Mouse (Mus musculus): ENCODE measurements around the gene Egr4.

Egr4 gene

GRCm38 (mm10) chr6:85496976-85497375 is 16.4 kb downstream of the Egr4 start:
- no peak for DNase-seq (ENCODE audit: low read depth, low spot score)

GRCm38 (mm10) chr6:85491606-85492005 is 21.8 kb downstream of the Egr4 start:
- DNase-seq (ENCODE audit: low read depth, low spot score) = no peak

GRCm38 (mm10) chr6:85490252-85490651 is 23.1 kb downstream of the Egr4 start:
- no peak for DNase-seq (ENCODE audit: low read depth, low spot score)

- no peak for DNase-seq (ENCODE audit: low read depth, low spot score)
Measured at GRCm38 (mm10) chr6:85489717-85490116, 23.7 kb downstream of the Egr4 start.

- no peak for DNase-seq (ENCODE audit: low read depth, low spot score)
Measured at GRCm38 (mm10) chr6:85488510-85488909, 24.9 kb downstream of the Egr4 start.

GRCm38 (mm10) chr6:85485738-85486137 is 27.7 kb downstream of the Egr4 start:
- DNase-seq (ENCODE audit: low read depth, low spot score) = no peak

GRCm38 (mm10) chr6:85483843-85484721 is 29.3 kb downstream of the Egr4 start:
- DNase-seq (ENCODE audit: low read depth, low spot score) = no peak

- DNase-seq (ENCODE audit: low read depth, low spot score) = no peak
Measured at GRCm38 (mm10) chr6:85480685-85481084, 32.7 kb downstream of the Egr4 start.

GRCm38 (mm10) chr6:85479979-85480378 is 33.4 kb downstream of the Egr4 start:
- DNase-seq (ENCODE audit: low read depth, low spot score) = no peak

- no peak for DNase-seq (ENCODE audit: low read depth, low spot score)
Measured at GRCm38 (mm10) chr6:85478416-85478815, 35.0 kb downstream of the Egr4 start.

GRCm38 (mm10) chr6:85477366-85477917 is 35.9 kb downstream of the Egr4 start:
- DNase-seq (ENCODE audit: low read depth, low spot score) = no peak

- DNase-seq (ENCODE audit: low read depth, low spot score) = no peak
Measured at GRCm38 (mm10) chr6:85475581-85475980, 37.8 kb downstream of the Egr4 start.

- no peak for DNase-seq (ENCODE audit: low read depth, low spot score)
Measured at GRCm38 (mm10) chr6:85472542-85472941, 40.8 kb downstream of the Egr4 start.

- DNase-seq (ENCODE audit: low read depth, low spot score) = no peak
Measured at GRCm38 (mm10) chr6:85471962-85472361, 41.4 kb downstream of the Egr4 start.

GRCm38 (mm10) chr6:85469660-85470430 is 43.5 kb downstream of the Egr4 start:
- DNase-seq (ENCODE audit: low read depth, low spot score) = no peak

GRCm38 (mm10) chr6:85465381-85465780 is 48.0 kb downstream of the Egr4 start:
- DNase-seq (ENCODE audit: low read depth, low spot score) = no peak

Measured in embryo, embryonic 11.5 days (tissue).